Mouse (Mus musculus) layer of hippocampus, adult 9-11 months (tissue): ENCODE data around the gene Fbxl17.

Source experiments
- DNase-seq: peaks from one replicate; pipeline ENCODE4 v3.0.0; 2022

Fbxl17 gene

GRCm38 (mm10) chr17:63017605-63018167, 482.1 kb downstream of the Fbxl17 start:
- DNase-seq, result no peak

- no peak for DNase-seq
Measured at GRCm38 (mm10) chr17:63012571-63012923, 487.3 kb downstream of the Fbxl17 start.

GRCm38 (mm10) chr17:63011893-63012570, 487.8 kb downstream of the Fbxl17 start:
- peak; percentile 95 for DNase-seq

GRCm38 (mm10) chr17:63010830-63011229, 489.0 kb downstream of the Fbxl17 start:
- no peak for DNase-seq

GRCm38 (mm10) chr17:63008788-63009187, 491.0 kb downstream of the Fbxl17 start:
- DNase-seq, result no peak

GRCm38 (mm10) chr17:63008277-63008676, 491.5 kb downstream of the Fbxl17 start:
- DNase-seq, result no peak

GRCm38 (mm10) chr17:63007876-63008275, 491.9 kb downstream of the Fbxl17 start:
- no peak for DNase-seq
